Mouse (Mus musculus): ENCODE results near the gene Sf3b3.
"Not testable (repeated sequence)": the region's sequence is repeated elsewhere in the genome, so short reads cannot be mapped to it uniquely, and the experiment has no call there.

The Sf3b3 gene

GRCm38 (mm10) chr8:110808495-110809472, 37.8 kb downstream of the Sf3b3 start:
- no peak for DNase-seq (ENCODE audit: low spot score in 2 of 2)

- DNase-seq (ENCODE audit: low spot score in 2 of 2) = no peak
Measured at GRCm38 (mm10) chr8:110806146-110806545, 40.4 kb downstream of the Sf3b3 start.

- no peak for DNase-seq (ENCODE audit: low spot score in 2 of 2)
Measured at GRCm38 (mm10) chr8:110805669-110806068, 40.9 kb downstream of the Sf3b3 start, which contains the start of gene Il34. Gene Il34 (minus strand): TSS chr8:110805924.

GRCm38 (mm10) chr8:110804825-110805514, 41.6 kb downstream of the Sf3b3 start:
- DNase-seq (ENCODE audit: low spot score in 2 of 2) = no peak

GRCm38 (mm10) chr8:110803856-110804255, 42.7 kb downstream of the Sf3b3 start:
- DNase-seq (ENCODE audit: low spot score in 2 of 2) = no peak

GRCm38 (mm10) chr8:110802988-110803387, 43.6 kb downstream of the Sf3b3 start:
- no peak for DNase-seq (ENCODE audit: low spot score in 2 of 2)

GRCm38 (mm10) chr8:110797086-110797485, 49.5 kb downstream of the Sf3b3 start:
- DNase-seq (ENCODE audit: low spot score in 2 of 2) = no peak

- no peak for DNase-seq (ENCODE audit: low spot score in 2 of 2)
Measured at GRCm38 (mm10) chr8:110794363-110794965, 52.1 kb downstream of the Sf3b3 start.

GRCm38 (mm10) chr8:110793936-110794335, 52.7 kb downstream of the Sf3b3 start:
- DNase-seq (ENCODE audit: low spot score in 2 of 2) = no peak

GRCm38 (mm10) chr8:110793511-110793910, 53.1 kb downstream of the Sf3b3 start:
- no peak for DNase-seq (ENCODE audit: low spot score in 2 of 2)

GRCm38 (mm10) chr8:110792574-110793200, 53.9 kb downstream of the Sf3b3 start:
- no peak for DNase-seq (ENCODE audit: low spot score in 2 of 2)

- DNase-seq (ENCODE audit: low spot score in 2 of 2) = no peak
Measured at GRCm38 (mm10) chr8:110791164-110791563, 55.4 kb downstream of the Sf3b3 start.

GRCm38 (mm10) chr8:110790270-110790669, 56.3 kb downstream of the Sf3b3 start:
- DNase-seq (ENCODE audit: low spot score in 2 of 2) = no peak

- DNase-seq (ENCODE audit: low spot score in 2 of 2) = no peak
Measured at GRCm38 (mm10) chr8:110789571-110789970, 57.0 kb downstream of the Sf3b3 start.

- DNase-seq (ENCODE audit: low spot score in 2 of 2) = no peak
Measured at GRCm38 (mm10) chr8:110788981-110789380, 57.6 kb downstream of the Sf3b3 start.

GRCm38 (mm10) chr8:110787411-110787954, 59.1 kb downstream of the Sf3b3 start:
- DNase-seq (ENCODE audit: low spot score in 2 of 2) = no peak

GRCm38 (mm10) chr8:110786934-110787333, 59.7 kb downstream of the Sf3b3 start:
- no peak for DNase-seq (ENCODE audit: low spot score in 2 of 2)

- not testable (repeated sequence) for DNase-seq (ENCODE audit: low spot score in 2 of 2)
Measured at GRCm38 (mm10) chr8:110786501-110786900, 60.1 kb downstream of the Sf3b3 start.

GRCm38 (mm10) chr8:110785366-110785765, 61.2 kb downstream of the Sf3b3 start:
- DNase-seq (ENCODE audit: low spot score in 2 of 2) = no peak

- no peak for DNase-seq (ENCODE audit: low spot score in 2 of 2)
Measured at GRCm38 (mm10) chr8:110779924-110780718, 66.5 kb downstream of the Sf3b3 start.

GRCm38 (mm10) chr8:110776335-110776734, 70.3 kb downstream of the Sf3b3 start:
- DNase-seq (ENCODE audit: low spot score in 2 of 2) = no peak

Measured in frontal cortex, postnatal 25 days (tissue).